ENCODE assay signal across 8 mouse cellular contexts in genomic region chr10:127667269-127668092, GRCm38 (mm10). TPM values are rescaled to one million over a fixed set of nuclear protein-coding genes. Genes with fewer than 3 reads are reported as not detected.
A peak's percentile ranks its signal among the peaks of the same experiment; 100 is the strongest.
DNase-seq lines count a peak whose midpoint lies in the region; ATAC-seq and TF ChIP-seq lines count a peak whose summit lies in the region.

No protein-coding gene starts in this region.

- H3K4me2 ChIP-seq in forebrain, embryonic 12.5 days = peak overlapping the region; percentile 97
- H3K4me2 ChIP-seq in heart, postnatal 0 days (ENCODE audit: low read depth, low read length) = peak overlapping the region; percentile 71
- peak overlapping the region; percentile 88 for H3K4me2 ChIP-seq in lung, embryonic 14.5 days

- H3K9ac ChIP-seq in forebrain, embryonic 12.5 days = peak overlapping the region; percentile 70
- peak overlapping the region; percentile 68 for H3K9ac ChIP-seq in heart, postnatal 0 days (replicated peaks; ENCODE audit: low read depth, low read length)
- H3K9ac ChIP-seq in lung, embryonic 14.5 days = peak overlapping the region; percentile 77

- no peaks in the 10 kb centered on the region for H3K9me3 ChIP-seq in forebrain, embryonic 12.5 days
- H3K9me3 ChIP-seq in heart, postnatal 0 days (replicated peaks; ENCODE audit: control insufficient read depth, low read length) = no peaks in the 10 kb centered on the region
- H3K9me3 ChIP-seq in lung, embryonic 14.5 days (ENCODE audit: low read depth, low read length) = no peaks in the 10 kb centered on the region

- H3K4me3 ChIP-seq in bone marrow macrophage, adult 2 months (ENCODE audit: insufficient read depth, low read length) = peak overlapping the region; percentile 59
- peak overlapping the region; percentile 57 for H3K4me3 ChIP-seq in forebrain, embryonic 12.5 days (replicated peaks)
- H3K4me3 ChIP-seq in heart, postnatal 0 days (ENCODE audit: low read depth, low read length) = peak overlapping the region; percentile 65
- peak overlapping the region; percentile 75 for H3K4me3 ChIP-seq in lung, embryonic 14.5 days (ENCODE audit: low read depth, low read length)

- TF ChIP-seq POLR2A in bone marrow macrophage, adult 2 months (IDR thresholded peaks at IDR 0.05; ENCODE audit: borderline replicate concordance, low read depth, low read length) = no peak

- no peak for TF ChIP-seq EP300 in heart, postnatal 0 days (IDR thresholded peaks at IDR 0.05; ENCODE audit: low read depth)

- 2% methylated on average over 35 of the region's 35 CpGs for WGBS in forebrain, embryonic 12.5 days
- WGBS in heart, postnatal 0 days = under 1% methylated on average over 35 of the region's 35 CpGs
- under 1% methylated on average over 35 of the region's 35 CpGs for WGBS in lung, embryonic 14.5 days

- TF ChIP-seq CTCF in bone marrow macrophage, adult 2 months (IDR thresholded peaks at IDR 0.05; ENCODE audit: low read depth, low read length) = no peak
- TF ChIP-seq CTCF in heart, postnatal 0 days (IDR thresholded peaks at IDR 0.05; ENCODE audit: low read depth) = no peak
- no peak for TF ChIP-seq CTCF in lung, embryonic 14.5 days (IDR thresholded peaks at IDR 0.05; ENCODE audit: low read depth)

- peak; percentile 95 for DNase-seq in heart, postnatal 0 days (ENCODE audit: low spot score)
- DNase-seq in kidney, postnatal 25 days = peak; percentile 94 to 97
- DNase-seq in lung, embryonic 14.5 days = peak; percentile 93
- DNase-seq in thymus, adult 18-20 months = peak; percentile 59 to 71

- peaks cover 17% of the 10 kb centered on the region for H3K4me1 ChIP-seq in bone marrow macrophage, adult 2 months (ENCODE audit: control insufficient read depth, insufficient read depth, low read length)
- peaks cover 59% of the 10 kb centered on the region for H3K4me1 ChIP-seq in forebrain, embryonic 12.5 days
- H3K4me1 ChIP-seq in heart, postnatal 0 days (ENCODE audit: control insufficient read depth, insufficient read depth) = peaks cover 40% of the 10 kb centered on the region
- H3K4me1 ChIP-seq in lung, embryonic 14.5 days (ENCODE audit: insufficient read depth) = peaks cover 27% of the 10 kb centered on the region

- no peaks in the 10 kb centered on the region for H3K36me3 ChIP-seq in forebrain, embryonic 12.5 days (replicated peaks)
- H3K36me3 ChIP-seq in heart, postnatal 0 days (replicated peaks; ENCODE audit: control insufficient read depth, insufficient read depth, low read length) = peaks cover 22% of the 10 kb centered on the region
- peaks cover 26% of the 10 kb centered on the region for H3K36me3 ChIP-seq in lung, embryonic 14.5 days (ENCODE audit: insufficient read depth)

- ATAC-seq in CD4-positive, CD25-positive, alpha-beta regulatory T cell, adult 4 months = peak; percentile 42
- ATAC-seq in forebrain, embryonic 12.5 days (ENCODE audit: low FRiP score) = peak; percentile 31; the same call in 1 of the 2 replicates
- peak; percentile 78 for ATAC-seq in heart, postnatal 0 days (ENCODE audit: insufficient read depth, low read depth)
- ATAC-seq in lung, embryonic 14.5 days (ENCODE audit: insufficient read depth) = peak; percentile 63
- peak; percentile 40 for ATAC-seq in neutrophil, adult 5-6 weeks (ENCODE audit: extremely low read depth, insufficient number of reproducible peaks, low FRiP score, poor library complexity, severe bottlenecking)

- peaks cover 74% of the 10 kb centered on the region for H3K27me3 ChIP-seq in forebrain, embryonic 12.5 days
- H3K27me3 ChIP-seq in heart, postnatal 0 days (ENCODE audit: control insufficient read depth, insufficient read depth, low read length) = no peaks in the 10 kb centered on the region
- H3K27me3 ChIP-seq in lung, embryonic 14.5 days (ENCODE audit: insufficient read depth, low read length) = no peaks in the 10 kb centered on the region

- peak overlapping the region; percentile 96 for H3K27ac ChIP-seq in bone marrow macrophage, adult 2 months (ENCODE audit: insufficient read depth, low read depth, low read length)
- H3K27ac ChIP-seq in forebrain, embryonic 12.5 days = peak overlapping the region; percentile 74
- peak overlapping the region; percentile 96 for H3K27ac ChIP-seq in heart, postnatal 0 days (ENCODE audit: low read depth)
- H3K27ac ChIP-seq in lung, embryonic 14.5 days (ENCODE audit: low read depth) = peak overlapping the region; percentile 98

RNA-seq across cellular contexts. Expression of gene Nemp1, which starts 0.8 kb away (rescaled TPM):
- polyA plus RNA-seq in CD4-positive, CD25-positive, alpha-beta regulatory T cell, adult 4 months (2017; shearing (Covaris generic)) = 1 to 10 TPM; 2.5 to 4.0 TPM
- 11.0 and 13.5 TPM in 2 replicates for polyA plus RNA-seq in bone marrow macrophage, adult 2 months (2012; ENCODE audit: insufficient read depth, insufficient read length, missing spikeins)
- 10.0 TPM in 2 replicates for polyA plus RNA-seq in forebrain, embryonic 12.5 days (2016; fragmentation: Nextera tagmentation; extraction: Ambion mirVana)
- 10.0 and 16.0 TPM in 2 replicates for total RNA-seq in heart, postnatal 0 days (2014; rRNA removed; ENCODE audit: low replicate concordance)
- polyA plus RNA-seq in heart, postnatal 0 days (2015; fragmentation: Nextera tagmentation; extraction: Ambion mirVana) = 4.2 and 4.5 TPM in 2 replicates
- polyA plus RNA-seq in lung, embryonic 14.5 days (2014; fragmentation: Nextera tagmentation; extraction: Ambion mirVana) = 11.2 and 13.2 TPM in 2 replicates
- 42.6 and 45.7 TPM in 2 replicates for total RNA-seq in neutrophil, adult 5-6 weeks (2017)

RNA-seq across cellular contexts. Expression of gene Nab2, which starts 0.9 kb away (rescaled TPM):
- polyA plus RNA-seq in CD4-positive, CD25-positive, alpha-beta regulatory T cell, adult 4 months (2017; shearing (Covaris generic)) = 10 to 100 TPM in 1 of 2 experiments, 1 to 10 TPM in 1; 8.9 to 10.8 TPM
- 21.4 and 25.4 TPM in 2 replicates for polyA plus RNA-seq in bone marrow macrophage, adult 2 months (2012; ENCODE audit: insufficient read depth, insufficient read length, missing spikeins)
- 3.7 and 4.6 TPM in 2 replicates for polyA plus RNA-seq in forebrain, embryonic 12.5 days (2016; fragmentation: Nextera tagmentation; extraction: Ambion mirVana)
- 15.3 and 17.0 TPM in 2 replicates for total RNA-seq in heart, postnatal 0 days (2014; rRNA removed; ENCODE audit: low replicate concordance)
- polyA plus RNA-seq in heart, postnatal 0 days (2015; fragmentation: Nextera tagmentation; extraction: Ambion mirVana) = 4.0 and 5.3 TPM in 2 replicates
- 11.6 and 13.5 TPM in 2 replicates for polyA plus RNA-seq in lung, embryonic 14.5 days (2014; fragmentation: Nextera tagmentation; extraction: Ambion mirVana)
- total RNA-seq in neutrophil, adult 5-6 weeks (2017) = 19.0 and 19.3 TPM in 2 replicates

RNA-seq across cellular contexts. Expression of gene Stat6, which starts 24.7 kb away (rescaled TPM):
- 100 to 1,000 TPM; 173 to 320 TPM for polyA plus RNA-seq in CD4-positive, CD25-positive, alpha-beta regulatory T cell, adult 4 months (2017; shearing (Covaris generic))
- polyA plus RNA-seq in bone marrow macrophage, adult 2 months (2012; ENCODE audit: insufficient read depth, insufficient read length, missing spikeins) = 128 and 144 TPM in 2 replicates
- polyA plus RNA-seq in forebrain, embryonic 12.5 days (2016; fragmentation: Nextera tagmentation; extraction: Ambion mirVana) = 4.5 and 5.4 TPM in 2 replicates
- total RNA-seq in heart, postnatal 0 days (2014; rRNA removed; ENCODE audit: low replicate concordance) = 38.1 and 42.3 TPM in 2 replicates
- 24.0 and 24.6 TPM in 2 replicates for polyA plus RNA-seq in heart, postnatal 0 days (2015; fragmentation: Nextera tagmentation; extraction: Ambion mirVana)
- 27.8 and 28.1 TPM in 2 replicates for polyA plus RNA-seq in lung, embryonic 14.5 days (2014; fragmentation: Nextera tagmentation; extraction: Ambion mirVana)
- total RNA-seq in neutrophil, adult 5-6 weeks (2017) = 258 and 273 TPM in 2 replicates

RNA-seq across cellular contexts. Expression of gene Myo1a, which starts 37.5 kb away (rescaled TPM):
- polyA plus RNA-seq in CD4-positive, CD25-positive, alpha-beta regulatory T cell, adult 4 months (2017; shearing (Covaris generic)) = not detected
- 0.31 TPM in 1 of 2 replicates, not detected in the other for polyA plus RNA-seq in bone marrow macrophage, adult 2 months (2012; ENCODE audit: insufficient read depth, insufficient read length, missing spikeins)
- 0.50 and 0.59 TPM in 2 replicates for polyA plus RNA-seq in forebrain, embryonic 12.5 days (2016; fragmentation: Nextera tagmentation; extraction: Ambion mirVana)
- not detected in 2 replicates for total RNA-seq in heart, postnatal 0 days (2014; rRNA removed; ENCODE audit: low replicate concordance)
- 0.04 and 0.05 TPM in 2 replicates for polyA plus RNA-seq in heart, postnatal 0 days (2015; fragmentation: Nextera tagmentation; extraction: Ambion mirVana)
- polyA plus RNA-seq in lung, embryonic 14.5 days (2014; fragmentation: Nextera tagmentation; extraction: Ambion mirVana) = 0.23 and 0.28 TPM in 2 replicates
- total RNA-seq in neutrophil, adult 5-6 weeks (2017) = 1.5 and 2.3 TPM in 2 replicates

RNA-seq across cellular contexts. Expression of gene Lrp1, which starts 46.5 kb away (rescaled TPM):
- polyA plus RNA-seq in CD4-positive, CD25-positive, alpha-beta regulatory T cell, adult 4 months (2017; shearing (Covaris generic)) = under 1 TPM; 0.30 to 0.96 TPM
- polyA plus RNA-seq in bone marrow macrophage, adult 2 months (2012; ENCODE audit: insufficient read depth, insufficient read length, missing spikeins) = 361 and 418 TPM in 2 replicates
- polyA plus RNA-seq in forebrain, embryonic 12.5 days (2016; fragmentation: Nextera tagmentation; extraction: Ambion mirVana) = 81.4 and 81.8 TPM in 2 replicates
- total RNA-seq in heart, postnatal 0 days (2014; rRNA removed; ENCODE audit: low replicate concordance) = 37.0 and 65.9 TPM in 2 replicates
- polyA plus RNA-seq in heart, postnatal 0 days (2015; fragmentation: Nextera tagmentation; extraction: Ambion mirVana) = 15.4 and 15.7 TPM in 2 replicates
- 68.7 and 73.0 TPM in 2 replicates for polyA plus RNA-seq in lung, embryonic 14.5 days (2014; fragmentation: Nextera tagmentation; extraction: Ambion mirVana)
- 6.3 and 15.1 TPM in 2 replicates for total RNA-seq in neutrophil, adult 5-6 weeks (2017)

Comparison
In these comparisons a context has a peak if more than half of its experiments do, and no peak if none do; other contexts are left out.
1. Peak in every context shown above with its lines: DNase-seq, ATAC-seq, H3K4me3 ChIP-seq and H3K27ac ChIP-seq.